Mouse (Mus musculus): ENCODE measurements at regions not wholly inside any gene's neighbourhood (a gene's known extent, or its start where the extent isn't known, plus 50 kb on each side); places are given as distances from the start of the nearest gene placed in this dataset.

DNA sequence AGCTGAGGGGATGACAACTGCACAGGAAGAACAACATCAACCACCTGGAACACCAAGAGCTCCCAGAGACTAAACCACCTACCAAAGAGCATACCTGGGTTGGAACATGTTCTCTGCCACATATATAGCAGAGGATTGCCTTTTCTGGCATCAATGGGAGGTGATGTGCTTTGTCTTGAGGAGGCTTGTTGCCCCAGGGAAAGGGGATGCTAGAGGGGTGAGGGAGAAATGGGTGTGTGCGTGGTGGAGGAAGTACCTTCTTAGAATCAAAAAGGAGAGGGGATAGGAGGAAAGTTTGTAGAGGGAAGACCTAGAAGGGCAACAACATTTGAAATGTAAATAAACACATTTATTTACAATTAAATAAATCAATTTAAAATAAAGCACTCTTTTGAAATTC lies 358.5 kb upstream of the Pfkp start:
- no peak for DNase-seq (ENCODE audit: low read depth, low spot score)

DNA sequence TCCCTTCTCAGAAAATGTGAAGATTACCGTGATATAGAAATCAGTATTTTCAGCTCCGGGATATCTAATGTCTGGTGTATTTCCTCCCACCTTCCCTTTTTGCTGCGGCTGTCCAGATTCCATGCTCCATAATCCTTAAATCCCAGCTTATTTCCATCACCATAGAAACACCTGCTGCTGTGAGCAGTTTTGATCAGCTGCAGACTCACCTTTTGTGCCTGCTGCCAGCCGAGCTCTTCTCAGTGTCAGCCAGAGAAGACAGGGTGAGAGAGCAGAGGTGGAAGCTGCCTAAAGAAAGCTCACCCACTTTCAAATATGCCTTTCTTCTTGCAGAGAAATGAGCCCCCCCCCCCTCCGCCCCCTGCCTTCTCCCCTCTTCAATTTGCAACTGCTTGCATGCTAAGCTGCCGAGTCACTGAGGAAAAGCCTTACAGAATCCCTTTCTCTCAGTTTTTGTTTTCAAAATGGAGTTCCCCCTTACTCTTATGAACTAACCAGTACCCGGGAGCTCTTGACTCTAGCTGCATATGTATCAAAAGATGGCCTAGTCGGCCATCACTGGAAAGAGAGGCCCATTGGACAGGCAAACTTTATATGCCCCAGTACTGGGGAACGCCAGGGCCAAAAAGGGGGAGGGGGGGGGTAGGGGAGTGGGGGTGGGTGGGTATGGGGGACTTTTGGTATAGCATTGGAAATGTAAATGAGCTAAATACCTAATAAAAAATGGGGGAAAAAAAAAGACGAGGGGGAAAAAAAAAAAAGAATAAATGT lies 350.1 kb upstream of the Pfkp start:
- DNase-seq (ENCODE audit: low read depth, low spot score) = peak; percentile 22

DNA sequence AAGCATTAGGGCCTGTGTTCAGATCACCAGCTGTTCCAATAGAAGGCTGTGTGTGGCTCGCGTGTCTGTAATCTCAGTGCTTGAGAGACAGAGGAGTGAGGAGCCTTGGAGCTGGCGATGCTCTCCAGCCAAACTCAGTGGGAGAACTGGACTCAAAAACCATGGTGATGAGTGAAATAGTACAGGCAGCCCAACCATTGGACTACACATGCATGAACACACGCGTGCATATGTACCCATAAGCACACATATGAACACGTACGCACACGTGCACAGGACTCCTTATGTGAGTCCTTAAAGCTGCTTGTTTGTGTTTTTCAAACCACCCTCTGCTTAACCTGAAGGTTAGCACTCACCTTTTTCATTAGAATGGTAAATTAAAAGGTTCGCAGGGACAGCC lies 349.5 kb upstream of the Pfkp start:
- DNase-seq (ENCODE audit: low read depth, low spot score) = no peak

DNA sequence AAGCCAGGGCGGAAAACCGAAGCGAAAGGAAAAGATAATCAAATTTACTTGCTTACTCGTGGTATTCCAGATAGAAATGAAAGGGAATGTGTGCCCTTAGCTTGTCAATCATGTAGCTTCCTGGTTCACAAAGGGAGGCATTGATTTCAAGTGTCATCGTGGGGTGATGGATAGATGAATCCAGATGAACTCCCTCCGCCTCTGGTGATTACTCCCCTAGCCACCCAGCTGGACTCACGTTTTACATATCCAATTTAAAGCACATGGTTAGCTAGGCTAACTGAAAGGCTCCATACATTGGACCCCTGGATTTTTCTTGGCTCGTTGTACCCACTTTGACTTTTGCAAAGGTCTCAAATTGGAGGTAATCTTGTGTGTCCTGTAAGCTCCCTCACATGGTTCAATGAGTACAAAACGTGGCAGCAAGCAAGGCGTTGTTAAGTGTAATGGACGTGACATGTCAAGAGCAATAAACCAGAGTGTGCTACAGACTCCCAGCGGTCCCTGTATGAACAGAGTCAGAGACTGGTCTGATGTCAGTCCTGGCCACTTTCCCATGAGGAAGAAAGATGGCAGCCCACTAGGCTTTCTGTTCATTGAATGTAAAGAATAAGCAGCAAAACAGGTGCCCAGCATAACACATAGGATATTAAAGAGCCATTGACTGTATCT lies 343.9 kb upstream of the Pfkp start:
- DNase-seq (ENCODE audit: low read depth, low spot score) = no peak

DNA sequence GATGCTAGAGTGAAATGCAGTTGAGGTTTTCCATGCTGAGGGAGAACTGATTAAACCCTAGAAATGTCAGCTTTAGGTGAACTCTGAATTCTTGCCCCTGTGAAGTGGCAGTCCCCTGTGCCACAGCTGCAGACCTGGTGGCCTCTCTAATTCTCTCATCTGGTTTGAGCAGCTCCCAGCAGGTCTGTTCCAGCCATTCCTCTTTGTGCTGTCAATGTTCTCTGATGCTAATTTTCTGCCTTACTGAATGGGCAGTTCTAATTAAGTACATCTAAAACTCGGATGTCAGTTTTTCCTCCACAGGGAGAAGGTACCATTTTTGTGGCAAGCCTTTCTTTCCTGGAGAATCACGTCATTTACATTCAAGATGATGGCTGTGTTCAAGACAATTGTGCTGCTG lies 343.1 kb upstream of the Pfkp start:
- peak; percentile 32 for DNase-seq (ENCODE audit: low read depth, low spot score)

GRCm38 (mm10) chr13:6985012-6985996 lies 336.7 kb upstream of the Pfkp start:
- DNase-seq (ENCODE audit: low read depth, low spot score) = no peak

- no peak for DNase-seq (ENCODE audit: low read depth, low spot score)
Observed at GRCm38 (mm10) chr13:6955713-6956112, 307.1 kb upstream of the Pfkp start.

DNA sequence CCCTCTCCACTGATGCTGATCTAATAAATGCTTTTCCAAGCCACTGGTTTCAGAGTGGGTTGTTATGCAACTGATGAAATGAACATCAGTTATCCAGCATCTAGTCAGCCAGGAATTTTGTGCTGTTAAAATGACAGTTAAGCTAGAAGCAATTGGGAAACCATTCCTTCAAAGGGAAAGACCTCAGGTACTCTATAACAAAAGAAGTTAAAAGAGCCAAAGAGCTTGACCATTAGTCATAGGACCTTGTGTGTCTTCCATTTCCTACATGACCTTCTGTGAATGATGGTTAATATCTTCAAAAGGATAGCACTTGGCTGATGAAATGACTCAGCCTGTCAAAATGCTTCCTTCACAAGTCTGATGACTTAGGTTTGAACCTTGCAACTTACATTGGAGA lies 275.6 kb upstream of the Pfkp start:
- no peak for DNase-seq (ENCODE audit: low read depth, low spot score)

- DNase-seq (ENCODE audit: low read depth, low spot score) = peak; percentile 96
Observed at GRCm38 (mm10) chr13:6922357-6922721, 273.8 kb upstream of the Pfkp start.

DNA sequence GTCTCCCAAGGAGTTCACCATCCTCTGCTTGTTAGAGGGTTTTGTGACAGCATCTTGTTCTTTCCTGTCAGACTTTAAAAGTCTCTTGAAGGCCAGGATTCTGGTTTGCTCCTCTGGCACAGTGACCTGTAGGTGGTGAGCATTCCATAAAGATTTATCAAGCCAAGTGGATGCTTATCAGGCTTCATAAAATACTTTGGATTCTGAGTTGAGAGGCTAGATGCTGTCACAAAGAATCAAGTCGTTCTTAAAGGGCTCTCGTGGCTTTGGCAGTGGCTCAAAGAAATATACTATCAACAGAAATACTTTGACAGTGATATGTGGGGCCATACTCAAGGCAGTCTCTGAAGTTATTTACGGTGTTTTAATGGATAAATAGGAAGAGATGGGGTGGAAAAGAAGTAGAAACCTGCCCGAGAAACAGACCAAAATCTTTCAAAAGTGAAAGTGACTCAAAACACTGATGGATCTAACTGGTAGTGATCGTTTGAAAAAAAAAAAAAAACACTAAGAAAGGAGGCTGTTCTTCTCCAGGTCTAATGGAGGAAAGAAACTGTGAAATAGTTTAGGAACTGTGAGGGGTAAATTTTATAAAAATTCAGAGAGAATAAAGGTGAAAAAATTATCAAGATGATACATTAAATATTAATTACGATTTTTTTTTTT lies 273.2 kb upstream of the Pfkp start:
- peak; percentile 14 for DNase-seq (ENCODE audit: low read depth, low spot score)

DNA sequence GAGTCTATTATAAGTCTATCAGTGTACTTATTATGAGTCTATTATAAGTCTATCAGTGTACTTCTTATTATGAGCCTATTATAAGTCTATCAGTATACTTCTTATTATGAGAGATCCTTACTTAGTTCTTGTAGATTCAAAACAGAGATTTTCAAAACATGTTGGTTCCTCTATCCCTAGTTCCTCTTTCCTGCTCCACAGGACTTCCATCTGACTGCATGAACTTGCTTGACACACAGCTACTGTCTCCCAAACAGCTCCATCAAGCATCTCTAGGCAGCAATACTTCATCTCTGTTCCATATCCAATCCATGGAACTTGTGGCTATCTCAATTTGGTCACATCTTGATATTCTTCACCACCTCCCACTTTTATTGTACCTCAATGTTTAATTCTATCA lies 257.4 kb upstream of the Pfkp start:
- no peak for DNase-seq (ENCODE audit: low read depth, low spot score)

DNA sequence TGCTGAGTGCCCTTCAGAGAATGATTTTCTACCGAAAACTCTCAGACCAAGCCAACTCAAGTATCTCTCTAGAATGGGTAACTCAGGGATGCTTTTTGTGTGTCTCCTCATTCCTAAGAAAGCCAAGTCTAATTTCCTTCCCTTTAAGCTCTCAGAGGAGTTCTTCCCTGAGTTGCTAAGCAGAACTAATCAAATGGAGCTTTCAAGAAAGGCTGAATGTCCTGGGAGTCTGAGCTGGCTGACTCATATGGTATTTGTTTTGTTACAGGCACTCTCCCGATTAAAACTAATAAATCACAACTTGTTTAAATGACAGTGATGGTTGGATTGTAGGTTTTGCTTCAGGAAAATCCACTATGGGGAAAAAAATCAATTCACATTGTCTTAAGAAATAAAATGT lies 253.1 kb upstream of the Pfkp start:
- no peak for DNase-seq (ENCODE audit: low read depth, low spot score)

GRCm38 (mm10) chr13:6897666-6898065 lies 249.1 kb upstream of the Pfkp start:
- DNase-seq (ENCODE audit: low read depth, low spot score) = peak; percentile 66

DNA sequence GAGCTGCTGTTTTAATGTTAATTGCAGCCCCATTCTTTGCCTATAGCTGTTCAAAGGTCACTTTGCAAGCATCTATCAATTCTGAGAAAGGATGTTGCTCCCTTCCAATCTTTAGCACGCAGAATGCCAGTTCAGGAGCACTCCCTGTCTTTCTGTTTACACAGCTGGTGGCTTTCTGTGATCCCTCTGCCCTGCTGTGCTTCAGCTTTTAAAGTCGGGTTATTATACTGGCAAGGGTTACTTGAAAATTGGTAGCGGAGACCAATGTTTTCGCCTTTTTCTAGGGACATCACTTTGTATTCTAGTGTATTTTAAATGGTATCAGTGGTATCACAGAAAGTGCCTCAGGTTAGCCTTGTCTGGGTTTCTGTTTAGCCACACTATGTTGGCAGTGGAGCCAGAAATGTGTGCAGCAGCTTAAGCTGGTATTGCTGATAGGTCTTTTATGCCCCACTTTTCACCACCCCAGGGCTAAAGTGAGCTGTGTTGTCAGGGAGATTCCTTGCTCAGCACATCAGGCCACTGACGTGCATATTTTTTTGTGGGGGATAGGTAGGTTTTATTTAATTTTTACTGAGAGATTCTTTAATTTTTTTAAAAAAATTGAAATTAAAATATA lies 243.0 kb upstream of the Pfkp start:
- peak; percentile 41 for DNase-seq (ENCODE audit: low read depth, low spot score)

DNA sequence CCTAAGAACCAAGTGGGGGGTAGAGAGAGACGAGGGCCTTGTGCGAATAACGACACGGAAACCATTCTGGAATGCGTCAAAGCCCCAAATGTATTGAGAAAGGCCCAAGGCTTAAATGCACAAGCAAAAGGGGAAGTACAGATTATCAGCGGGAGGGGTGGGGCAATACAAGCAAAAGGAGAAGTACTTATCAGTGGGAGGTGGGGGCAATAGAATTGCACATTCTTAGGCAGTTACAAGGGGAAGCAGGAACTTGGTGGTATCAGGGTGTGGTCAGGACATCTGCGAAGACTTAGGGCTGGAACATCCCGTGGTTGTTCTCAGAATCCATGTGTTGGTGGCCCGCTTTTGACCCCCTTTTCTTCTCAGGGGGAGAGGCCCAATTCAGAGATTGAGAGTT lies 240.9 kb upstream of the Pfkp start:
- peak; percentile 86 for DNase-seq (ENCODE audit: low read depth, low spot score)

DNA sequence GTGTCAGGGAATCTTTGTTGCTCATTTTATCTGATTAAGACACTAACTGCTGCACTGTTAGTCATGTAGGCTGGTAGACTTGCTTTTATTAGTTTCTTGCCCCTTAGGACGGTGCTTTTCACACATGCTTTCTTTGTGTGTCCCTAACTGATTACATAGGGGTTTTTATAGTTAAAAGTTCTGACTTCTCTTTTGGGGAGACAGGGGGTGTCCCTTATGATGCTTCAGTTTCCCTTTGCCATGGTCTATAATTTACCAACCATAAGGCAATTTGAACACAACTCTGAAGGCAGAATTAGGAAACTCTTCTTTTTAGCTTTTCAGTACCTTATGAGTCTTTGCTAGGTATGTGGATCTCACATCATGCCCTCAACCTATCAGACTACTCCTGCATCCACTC lies 239.8 kb upstream of the Pfkp start:
- DNase-seq (ENCODE audit: low read depth, low spot score) = no peak

DNA sequence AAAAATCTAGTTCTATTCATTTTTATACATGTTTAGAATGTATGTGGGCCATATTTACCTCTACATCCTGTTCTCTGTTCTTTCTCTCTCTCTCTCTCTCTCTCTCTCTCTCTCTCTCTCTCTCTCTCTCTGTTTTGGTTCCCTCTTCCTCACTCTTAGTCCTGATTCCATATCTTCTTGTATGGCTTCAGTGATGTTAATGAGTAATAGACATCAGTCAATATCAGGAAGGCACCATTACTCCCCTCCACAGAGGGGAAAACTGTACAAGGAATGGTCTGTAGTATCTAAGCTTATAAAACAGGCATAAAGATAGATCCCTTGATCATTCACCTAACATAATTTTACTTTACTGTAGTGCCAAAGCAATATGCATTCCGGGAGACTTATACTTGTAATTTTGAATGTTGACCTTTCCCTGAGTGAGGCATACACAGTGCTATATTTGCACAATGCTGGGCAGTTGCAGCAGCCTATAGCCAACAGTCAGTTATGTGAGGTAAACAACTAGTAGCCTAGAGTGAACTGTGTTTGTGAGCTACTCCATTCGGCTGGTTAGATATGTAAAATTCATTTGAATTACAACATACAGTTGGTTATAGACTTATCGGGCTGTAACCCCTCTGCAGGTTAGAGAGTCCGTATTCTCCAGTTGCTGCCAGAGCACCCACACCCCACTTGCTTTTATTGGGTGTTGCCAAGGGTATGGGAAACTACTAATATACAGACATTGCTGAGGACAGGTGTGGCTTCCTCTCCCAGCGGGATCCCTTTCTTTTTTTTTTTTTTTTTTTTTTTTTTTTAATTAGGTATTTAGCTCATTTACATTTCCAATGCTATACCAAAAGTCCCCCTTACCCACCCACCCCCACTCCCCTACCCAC lies 228.7 kb upstream of the Pfkp start:
- DNase-seq (ENCODE audit: low read depth, low spot score) = peak; percentile 77

GRCm38 (mm10) chr13:6862186-6862585 lies 213.6 kb upstream of the Pfkp start:
- no peak for DNase-seq (ENCODE audit: low read depth, low spot score)

DNA sequence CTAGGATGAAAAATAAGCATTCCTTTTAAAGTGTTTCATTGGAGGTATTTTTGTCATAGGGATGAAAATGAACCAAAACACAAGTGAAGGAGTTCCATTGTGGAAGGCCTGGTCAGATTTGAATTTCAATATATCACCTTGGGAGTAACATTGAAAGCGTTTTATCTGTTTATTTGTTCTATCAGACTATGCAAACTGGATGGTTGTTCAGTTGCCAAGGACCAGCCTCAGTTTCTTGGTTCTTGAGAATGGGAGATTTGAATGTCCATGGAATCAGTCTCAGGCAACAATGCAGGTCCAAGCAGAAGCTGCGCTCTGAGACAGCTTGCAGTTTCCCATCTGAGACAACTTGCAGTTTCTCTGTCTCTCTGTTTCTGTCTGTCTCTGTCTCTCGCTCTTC lies 211.0 kb upstream of the Pfkp start:
- peak; percentile 46 for DNase-seq (ENCODE audit: low read depth, low spot score)

All from R1 (cell line).